Comparison of ENCODE assay signal across 8 mouse cellular contexts in genomic region chr4:97910777-97911580, GRCm38 (mm10).
DNase-seq lines count a peak whose midpoint lies in the region; ATAC-seq lines count a peak whose summit lies in the region.

No protein-coding gene starts in this region.

- no peak for DNase-seq in neural tube, embryonic 10.5 days (ENCODE audit: extremely low spot score, low spot score)
- peak; percentile 96 for DNase-seq in cerebellum, adult 8-10 months
- peak; percentile 9 to 39 for DNase-seq in gastrocnemius, postnatal 36 days
- DNase-seq in lung, adult 18-20 months, result peak; percentile 59 to 66
- peak; percentile 34 to 45 for DNase-seq in right cerebral cortex, postnatal 36 days (ENCODE audit: low spot score in 2 of 2)
- no peak for DNase-seq in T-cell, adult 2 months (ENCODE audit: low spot score)
- no peak for DNase-seq in heart, postnatal 4 days

- 83% methylated on average over 27 of the region's 27 CpGs for whole genome bisulfite sequencing in neural tube, embryonic 12.5 days

- H3K4me3 ChIP-seq in neural tube, embryonic 12.5 days, result no peak overlapping the region

- no peak overlapping the region for H3K4me2 ChIP-seq in neural tube, embryonic 12.5 days (replicated peaks)

- H3K27me3 ChIP-seq in neural tube, embryonic 12.5 days (replicated peaks), result no peaks in the 10 kb centered on the region

- intact Hi-C loops in gastrocnemius, postnatal 36 days (cut with DNase I), result no loop called here

- ATAC-seq in neural tube, embryonic 12.5 days (ENCODE audit: low FRiP score, low read depth), result 0 out of 2 replicates have a peak, but pooled peaks have one; percentile 33

- H3K36me3 ChIP-seq in neural tube, embryonic 12.5 days, result no peaks in the 10 kb centered on the region

- H3K27ac ChIP-seq in neural tube, embryonic 12.5 days, result no peak overlapping the region

- H3K4me1 ChIP-seq in neural tube, embryonic 12.5 days, result peaks cover 5% of the 10 kb centered on the region; the same call in 1 of the 2 replicates

- no peaks in the 10 kb centered on the region for H3K9me3 ChIP-seq in neural tube, embryonic 12.5 days

- H3K9ac ChIP-seq in neural tube, embryonic 12.5 days, result no peak overlapping the region

Comparison
In these comparisons a context has a peak if more than half of its experiments do, and no peak if none do; other contexts are left out.
1. DNase-seq: peak in cerebellum, adult 8-10 months (single experiment), gastrocnemius, postnatal 36 days (2 of 2), lung, adult 18-20 months (2 of 2) and right cerebral cortex, postnatal 36 days (2 of 2); none in neural tube, embryonic 10.5 days (single experiment), T-cell, adult 2 months (single experiment) and heart, postnatal 4 days (single experiment).